In the genomic region with DNA sequence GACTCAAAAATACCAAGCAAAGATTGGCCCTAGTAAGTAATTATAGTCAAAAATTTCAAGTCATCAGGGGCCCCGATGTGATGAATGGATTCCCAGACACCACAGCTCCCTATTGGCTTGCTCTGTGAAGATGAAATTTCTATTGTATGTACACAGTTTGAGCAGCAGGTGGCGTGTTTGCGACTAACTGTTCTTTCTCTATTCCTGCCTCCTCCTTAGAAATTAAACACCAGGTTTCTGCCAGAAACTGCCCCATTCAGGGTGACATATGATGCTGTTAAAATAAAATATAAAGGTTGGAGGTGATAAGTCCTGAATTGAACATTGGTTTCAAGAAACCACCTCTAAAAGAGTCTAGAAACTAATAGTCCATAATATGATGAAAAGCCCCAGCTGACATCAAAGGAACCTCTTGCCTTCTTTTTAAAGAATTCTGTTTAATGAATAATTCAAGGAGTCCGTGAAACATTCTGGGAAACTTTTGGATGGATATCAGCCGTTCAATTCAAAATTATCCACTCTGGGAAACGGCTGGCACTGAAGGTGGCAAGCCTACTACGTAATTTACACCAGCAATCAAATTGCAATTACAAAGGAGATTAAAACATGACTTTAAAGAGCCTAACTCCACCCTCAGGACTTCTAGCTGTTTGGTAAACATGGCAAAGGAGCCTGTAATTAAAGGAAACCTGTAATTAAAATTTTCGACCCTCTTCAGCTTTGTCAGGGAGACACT, we compare ENCODE assay signal across 9 mouse cellular contexts.
DNase-seq lines count a peak whose midpoint lies in the region; ATAC-seq lines count a peak whose summit lies in the region.
"Had no signal": no experiment of that assay in that cellular context is flagged by ENCODE, and none has a peak within 500 bp of the region (broad histone marks: within the 10 kb centered on the region; RNA-seq: fewer than 3 reads in every experiment).

No protein-coding gene starts in this region.

- H3K9me3 ChIP-seq in embryonic facial prominence, embryonic 14.5 days (ENCODE audit: control insufficient read depth, low read length): no peaks in the 10 kb centered on the region
- no peaks in the 10 kb centered on the region for H3K9me3 ChIP-seq in neural tube, embryonic 14.5 days (ENCODE audit: control insufficient read depth, low read length)
- H3K9me3 ChIP-seq: heart, embryonic 15.5 days had no signal

- no peak overlapping the region for H3K4me2 ChIP-seq in embryonic facial prominence, embryonic 14.5 days (ENCODE audit: low read depth, low read length)
- no peak overlapping the region for H3K4me2 ChIP-seq in neural tube, embryonic 14.5 days (ENCODE audit: low read depth, low read length)
- H3K4me2 ChIP-seq: heart, embryonic 15.5 days had no signal

- H3K36me3 ChIP-seq in embryonic facial prominence, embryonic 14.5 days (ENCODE audit: control insufficient read depth, insufficient read depth, low read length): no peaks in the 10 kb centered on the region
- H3K36me3 ChIP-seq in neural tube, embryonic 14.5 days (ENCODE audit: control insufficient read depth, insufficient read depth, low read length): no peaks in the 10 kb centered on the region
- H3K36me3 ChIP-seq: heart, embryonic 15.5 days had no signal

- ATAC-seq in embryonic facial prominence, embryonic 14.5 days (ENCODE audit: low read depth): no peak
- peak; percentile 72 for ATAC-seq in neural tube, embryonic 14.5 days (ENCODE audit: low read depth)
- no peak for ATAC-seq in activated CD4-positive, CD25-positive, alpha-beta regulatory T cell, adult 4 months

- H3K27me3 ChIP-seq in embryonic facial prominence, embryonic 14.5 days (replicated peaks; ENCODE audit: control insufficient read depth, insufficient read depth, low read length): no peaks in the 10 kb centered on the region
- no peaks in the 10 kb centered on the region for H3K27me3 ChIP-seq in neural tube, embryonic 14.5 days (ENCODE audit: control insufficient read depth, insufficient read depth, low read length)
- H3K27me3 ChIP-seq: heart, embryonic 15.5 days had no signal

- no peak overlapping the region for H3K4me3 ChIP-seq in embryonic facial prominence, embryonic 14.5 days (ENCODE audit: low read depth, low read length)
- H3K4me3 ChIP-seq in neural tube, embryonic 14.5 days (ENCODE audit: low read depth, low read length): no peak overlapping the region
- H3K4me3 ChIP-seq: heart, embryonic 15.5 days had no signal

- H3K4me1 ChIP-seq in embryonic facial prominence, embryonic 14.5 days (ENCODE audit: control insufficient read depth, insufficient read depth, low read length): no peaks in the 10 kb centered on the region
- H3K4me1 ChIP-seq in neural tube, embryonic 14.5 days (ENCODE audit: control insufficient read depth, insufficient read depth, low read length): no peaks in the 10 kb centered on the region
- H3K4me1 ChIP-seq: heart, embryonic 15.5 days had no signal

- 23% methylated on average over 8 of the region's 8 CpGs for WGBS in embryonic facial prominence, embryonic 14.5 days
- WGBS in neural tube, embryonic 14.5 days: 15% methylated on average over 8 of the region's 8 CpGs

- H3K27ac ChIP-seq in embryonic facial prominence, embryonic 14.5 days (replicated peaks; ENCODE audit: low read depth, low read length): no peak overlapping the region
- H3K27ac ChIP-seq in neural tube, embryonic 14.5 days (ENCODE audit: low read depth, low read length): no peak overlapping the region
- H3K27ac ChIP-seq: heart, embryonic 15.5 days had no signal

- peak; percentile 2 for DNase-seq in kidney, adult 9 months
- no peak for DNase-seq in kidney, adult 18-20 months
- peak; percentile 8 for DNase-seq in embryonic facial prominence, embryonic 14.5 days (ENCODE audit: low spot score)
- peak; percentile 43 to 68 for DNase-seq in layer of hippocampus, postnatal 10 days (ENCODE audit: low spot score in 2 of 2)
- no peak for DNase-seq in adrenal gland, postnatal 36 days
- DNase-seq in urinary bladder, postnatal 25 days (ENCODE audit: low spot score): no peak

- H3K9ac ChIP-seq in embryonic facial prominence, embryonic 14.5 days (ENCODE audit: low read depth, low read length): no peak overlapping the region
- no peak overlapping the region for H3K9ac ChIP-seq in neural tube, embryonic 14.5 days (replicated peaks; ENCODE audit: low read depth, low read length)
- H3K9ac ChIP-seq: heart, embryonic 15.5 days had no signal

Comparison
In these comparisons a context has a peak if more than half of its experiments do, and no peak if none do; other contexts are left out.
1. DNase-seq: peak in kidney, adult 9 months (single experiment), embryonic facial prominence, embryonic 14.5 days (single experiment) and layer of hippocampus, postnatal 10 days (2 of 2); none in kidney, adult 18-20 months (single experiment), adrenal gland, postnatal 36 days (0 of 2) and urinary bladder, postnatal 25 days (single experiment).